Mouse (Mus musculus): Measurements from ENCODE around the gene Cacng5. TPM values are rescaled to one million over a fixed set of nuclear protein-coding genes. Genes with fewer than 3 reads are reported as not detected.

Cacng5 gene
- 0.02 and 0.07 TPM in 2 replicates for polyA plus RNA-seq (2012; rRNA removed)

GRCm38 (mm10) chr11:107914634-107915226 lies at the start of gene Cacng5:
Gene Cacng5 (minus strand): TSS chr11:107915055.
- no peaks in the 10 kb centered on the region for H3K4me1 ChIP-seq (ENCODE audit: control insufficient read depth, insufficient read depth, low read length)
- no peak for TF ChIP-seq POLR2A (IDR thresholded peaks at IDR 0.05; ENCODE audit: borderline replicate concordance, extremely low read depth, low read depth, low read length)
- TF ChIP-seq CTCF (IDR thresholded peaks at IDR 0.05; ENCODE audit: insufficient read depth, low read length): no peak
- no peak within 1 kb of the TSS for H3K4me3 ChIP-seq (replicated peaks; ENCODE audit: extremely low read depth, low read depth, low read length)
- 6% methylated on average over 35 of the region's 36 CpGs for WGBS
- DNase-seq: no peak

DNA sequence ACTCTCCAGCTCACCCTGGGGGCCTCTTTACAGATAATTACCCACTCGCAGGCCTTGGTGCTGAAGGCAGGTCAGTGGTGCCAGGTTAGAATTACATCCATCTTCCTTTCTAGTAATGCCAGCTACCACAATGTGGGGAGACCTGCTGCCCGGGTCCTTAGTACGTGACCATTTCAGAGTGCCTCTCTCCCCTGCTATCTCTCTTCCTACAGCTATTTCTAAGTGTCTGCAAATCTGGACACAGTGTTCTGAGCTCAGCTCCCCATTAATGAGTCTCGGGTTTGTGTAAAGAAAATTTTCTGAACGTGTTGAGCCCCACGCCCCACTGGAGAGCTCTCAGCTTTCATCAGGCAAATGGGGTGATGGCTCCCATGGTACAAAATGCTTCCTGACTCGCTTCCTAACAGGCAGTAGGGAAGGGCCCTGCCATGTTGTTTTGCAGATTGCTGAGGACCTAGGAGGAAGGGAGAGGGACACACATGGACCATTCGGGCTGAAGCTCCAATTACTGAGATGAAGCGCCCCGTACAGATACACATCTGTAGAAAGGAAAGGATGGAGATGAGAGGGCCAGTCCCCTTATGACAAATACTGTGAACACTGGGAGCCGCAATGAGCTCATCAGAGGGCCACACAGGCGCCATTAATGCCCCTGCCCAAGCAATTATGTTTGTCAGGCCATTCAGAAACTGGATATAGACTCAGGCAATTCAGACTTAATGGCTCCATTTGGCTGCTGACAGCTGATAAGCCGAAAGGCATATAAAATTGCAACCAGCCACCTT lies 42.9 kb upstream of the Cacng5 start:
- TF ChIP-seq CTCF (IDR thresholded peaks at IDR 0.05; ENCODE audit: insufficient read depth, low read length): no peak
- TF ChIP-seq POLR2A (IDR thresholded peaks at IDR 0.05; ENCODE audit: borderline replicate concordance, extremely low read depth, low read depth, low read length): no peak

DNA sequence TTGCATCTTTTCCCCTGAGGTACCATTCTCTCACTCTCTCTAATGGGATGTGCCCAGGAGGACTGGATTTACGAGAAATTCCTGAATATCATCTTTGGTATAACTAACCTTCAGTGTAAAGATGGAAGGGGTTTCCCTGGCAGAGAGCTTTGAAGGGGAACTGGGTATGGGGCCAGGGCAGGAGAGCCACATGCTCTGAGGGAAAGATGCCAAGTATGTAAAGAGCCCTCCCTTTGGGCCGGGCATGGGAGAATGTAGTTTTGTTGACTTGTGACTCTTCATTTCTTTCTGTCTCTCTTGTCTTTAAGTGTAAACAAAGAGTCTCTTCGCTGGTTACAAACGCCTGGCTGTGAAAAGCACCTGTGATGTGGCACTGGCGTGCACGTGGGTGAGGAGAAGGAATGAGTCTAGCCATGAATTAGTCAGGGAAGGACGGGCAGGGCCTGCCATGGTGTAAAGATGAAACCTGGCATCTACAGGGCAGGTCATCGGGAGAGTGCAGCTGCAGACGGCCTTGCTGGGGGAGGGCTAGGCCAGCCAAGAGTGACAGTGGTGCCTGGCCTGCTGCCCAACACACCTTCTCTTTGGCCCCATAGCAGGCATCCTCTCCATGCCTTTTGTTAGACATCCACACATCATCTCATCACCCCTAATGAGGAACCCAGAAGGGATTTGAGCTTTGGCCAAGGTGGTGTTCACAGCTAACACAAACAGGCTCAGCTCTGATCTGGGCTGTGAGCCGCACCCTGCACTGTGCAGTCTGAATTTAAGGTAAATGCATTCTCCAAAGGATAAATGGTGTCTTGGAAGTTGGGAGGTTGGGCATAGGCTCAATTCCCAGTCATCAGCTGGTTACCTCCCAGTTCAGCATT lies 40.6 kb upstream of the Cacng5 start:
- Histone ChIP-seq H3K4me1 (ENCODE audit: control insufficient read depth, insufficient read depth, low read length) (no peaks in the 10 kb centered on the region), H3K4me3 (replicated peaks; ENCODE audit: extremely low read depth, low read depth, low read length) (no peak overlapping the region)
- no peak for TF ChIP-seq CTCF (IDR thresholded peaks at IDR 0.05; ENCODE audit: insufficient read depth, low read length)
- TF ChIP-seq POLR2A (IDR thresholded peaks at IDR 0.05; ENCODE audit: borderline replicate concordance, extremely low read depth, low read depth, low read length): no peak
- DNase-seq: no peak
- 76% methylated on average over 10 of the region's 10 CpGs for WGBS

More for the DNA sequence above, 42.9 kb upstream of the Cacng5 start:
- 83% methylated on average over 13 of the region's 13 CpGs for WGBS
- DNase-seq: no peak
- Histone ChIP-seq H3K4me3 (replicated peaks; ENCODE audit: extremely low read depth, low read depth, low read length) (no peak overlapping the region), H3K4me1 (ENCODE audit: control insufficient read depth, insufficient read depth, low read length) (no peaks in the 10 kb centered on the region)

- TF ChIP-seq CTCF (IDR thresholded peaks at IDR 0.05; ENCODE audit: insufficient read depth, low read length) (no peak), POLR2A (IDR thresholded peaks at IDR 0.05; ENCODE audit: borderline replicate concordance, extremely low read depth, low read depth, low read length) (no peak)
- H3K4me1 ChIP-seq (ENCODE audit: control insufficient read depth, insufficient read depth, low read length): no peaks in the 10 kb centered on the region
- H3K4me3 ChIP-seq (replicated peaks; ENCODE audit: extremely low read depth, low read depth, low read length): no peak overlapping the region
- no peak for DNase-seq
- 78% methylated on average over 11 of the region's 11 CpGs for WGBS
Observed at GRCm38 (mm10) chr11:107951431-107951830, 36.6 kb upstream of the Cacng5 start.

- H3K4me1 ChIP-seq (ENCODE audit: control insufficient read depth, insufficient read depth, low read length): no peaks in the 10 kb centered on the region
- no peak overlapping the region for H3K4me3 ChIP-seq (replicated peaks; ENCODE audit: extremely low read depth, low read depth, low read length)
- no peak for DNase-seq
- 87% methylated on average over 4 of the region's 4 CpGs for WGBS
- TF ChIP-seq POLR2A (IDR thresholded peaks at IDR 0.05; ENCODE audit: borderline replicate concordance, extremely low read depth, low read depth, low read length) (no peak), CTCF (IDR thresholded peaks at IDR 0.05; ENCODE audit: insufficient read depth, low read length) (no peak)
Observed at GRCm38 (mm10) chr11:107950658-107951057, 35.8 kb upstream of the Cacng5 start.

- H3K4me3 ChIP-seq (replicated peaks; ENCODE audit: extremely low read depth, low read depth, low read length): no peak overlapping the region
- 68% methylated on average over 9 of the region's 9 CpGs for WGBS
- TF ChIP-seq POLR2A (IDR thresholded peaks at IDR 0.05; ENCODE audit: borderline replicate concordance, extremely low read depth, low read depth, low read length): no peak
- no peak for TF ChIP-seq CTCF (IDR thresholded peaks at IDR 0.05; ENCODE audit: insufficient read depth, low read length)
- DNase-seq: no peak
- H3K4me1 ChIP-seq (ENCODE audit: control insufficient read depth, insufficient read depth, low read length): no peaks in the 10 kb centered on the region
Observed at GRCm38 (mm10) chr11:107950211-107950610, 35.4 kb upstream of the Cacng5 start.

GRCm38 (mm10) chr11:107947951-107948350 lies 33.1 kb upstream of the Cacng5 start:
- Histone ChIP-seq H3K4me3 (replicated peaks; ENCODE audit: extremely low read depth, low read depth, low read length) (no peak overlapping the region), H3K4me1 (ENCODE audit: control insufficient read depth, insufficient read depth, low read length) (no peaks in the 10 kb centered on the region)
- no peak for TF ChIP-seq CTCF (IDR thresholded peaks at IDR 0.05; ENCODE audit: insufficient read depth, low read length)
- no peak for TF ChIP-seq POLR2A (IDR thresholded peaks at IDR 0.05; ENCODE audit: borderline replicate concordance, extremely low read depth, low read depth, low read length)
- 90% methylated on average over 1 of the region's 1 CpGs for WGBS
- DNase-seq: no peak

DNA sequence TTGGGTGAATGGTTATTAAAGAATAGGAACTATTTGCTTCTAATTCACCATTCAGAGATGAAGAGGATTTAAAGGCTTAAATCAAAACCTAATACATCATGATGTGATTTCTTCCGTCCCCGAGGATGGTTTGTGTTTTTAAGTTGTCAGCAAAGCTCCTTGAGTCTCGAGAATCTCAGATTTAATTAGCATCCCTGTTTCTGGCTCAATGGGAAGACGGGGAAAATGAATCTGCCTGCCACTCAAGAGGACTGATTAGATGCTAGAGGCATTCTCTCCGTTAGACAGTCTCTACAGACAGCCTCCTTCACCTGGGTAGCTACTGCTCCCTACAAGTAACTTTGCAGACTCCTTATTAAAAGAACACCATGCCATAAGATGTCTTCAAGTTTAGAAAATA lies 32.0 kb upstream of the Cacng5 start:
- DNase-seq: no peak
- no peak for TF ChIP-seq POLR2A (IDR thresholded peaks at IDR 0.05; ENCODE audit: borderline replicate concordance, extremely low read depth, low read depth, low read length)
- no peak for TF ChIP-seq CTCF (IDR thresholded peaks at IDR 0.05; ENCODE audit: insufficient read depth, low read length)
- Histone ChIP-seq H3K4me1 (ENCODE audit: control insufficient read depth, insufficient read depth, low read length) (no peaks in the 10 kb centered on the region), H3K4me3 (replicated peaks; ENCODE audit: extremely low read depth, low read depth, low read length) (no peak overlapping the region)
- 73% methylated on average over 5 of the region's 5 CpGs for WGBS

- TF ChIP-seq POLR2A (IDR thresholded peaks at IDR 0.05; ENCODE audit: borderline replicate concordance, extremely low read depth, low read depth, low read length) (no peak), CTCF (IDR thresholded peaks at IDR 0.05; ENCODE audit: insufficient read depth, low read length) (no peak)
- H3K4me1 ChIP-seq (ENCODE audit: control insufficient read depth, insufficient read depth, low read length): no peaks in the 10 kb centered on the region
- WGBS: 76% methylated on average over 2 of the region's 2 CpGs
- DNase-seq: no peak
- H3K4me3 ChIP-seq (replicated peaks; ENCODE audit: extremely low read depth, low read depth, low read length): no peak overlapping the region
Observed at GRCm38 (mm10) chr11:107936929-107937328, 22.1 kb upstream of the Cacng5 start.

Data from lung, adult 2 months (tissue).